Mouse (Mus musculus) embryonic stem cell, embryonic (primary cell): Measurements from ENCODE around the gene Hmgb1.

Source experiments
- CTCF ChIA-PET, 4 experiments: fragments of 300-600 bp in 2 of 4; fragments of 350-600 bp in 2 of 4; sonication (Branson Sonifier 250); formaldehyde crosslinking; loops; one replicate each; lab custom pipeline; 2022; ENCODE audit warnings: inconsistent platforms in 2 of 4; lab: Charles Lee
- POLR2A ChIA-PET, 4 experiments: fragments of 300-600 bp in 2 of 4; fragments of 350-600 bp in 2 of 4; sonication (Branson Sonifier 250); formaldehyde crosslinking; loops; one replicate each; lab custom pipeline; 2022; ENCODE audit warnings: antibody characterized with exemption in 4 of 4, inconsistent platforms in 1 of 4; lab: Charles Lee

The Hmgb1 gene

DNA sequence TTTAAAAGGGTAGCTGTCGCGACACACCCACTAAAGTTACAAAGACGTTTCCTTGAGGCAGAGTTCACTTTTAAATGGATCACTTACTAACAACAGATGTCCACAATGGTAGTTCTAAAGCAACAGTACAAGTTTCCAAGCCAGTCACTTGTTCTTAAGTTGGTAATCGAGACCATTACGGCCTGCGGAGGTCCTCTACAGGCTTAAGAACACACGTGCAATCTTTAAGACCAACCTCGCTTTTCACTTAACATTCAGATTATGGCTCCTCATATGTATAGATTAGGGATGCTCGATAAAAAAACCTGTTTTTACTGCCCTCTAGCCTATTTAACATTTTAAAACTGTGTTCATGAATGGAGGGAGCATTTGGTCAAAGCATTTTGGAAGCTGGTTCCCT is 137.6 kb downstream of the Hmgb1 start:
- POLR2A ChIA-PET: interaction anchor here (0.6 to 3.4 kb wide), 21 partner anchors 8 to 1902 kb away, joined by 3 to 21 read pairs (median 4); partner anchors contain the start of genes Hmgb1 (in 1 of the 4) and Uspl1 (in 1 of the 4)
- CTCF ChIA-PET: interaction anchor here in 2 of 4 experiments (0.6 to 0.7 kb wide), 2 partner anchors 25 to 752 kb away, joined by 3 to 12 read pairs; no protein-coding TSS in a partner anchor

DNA sequence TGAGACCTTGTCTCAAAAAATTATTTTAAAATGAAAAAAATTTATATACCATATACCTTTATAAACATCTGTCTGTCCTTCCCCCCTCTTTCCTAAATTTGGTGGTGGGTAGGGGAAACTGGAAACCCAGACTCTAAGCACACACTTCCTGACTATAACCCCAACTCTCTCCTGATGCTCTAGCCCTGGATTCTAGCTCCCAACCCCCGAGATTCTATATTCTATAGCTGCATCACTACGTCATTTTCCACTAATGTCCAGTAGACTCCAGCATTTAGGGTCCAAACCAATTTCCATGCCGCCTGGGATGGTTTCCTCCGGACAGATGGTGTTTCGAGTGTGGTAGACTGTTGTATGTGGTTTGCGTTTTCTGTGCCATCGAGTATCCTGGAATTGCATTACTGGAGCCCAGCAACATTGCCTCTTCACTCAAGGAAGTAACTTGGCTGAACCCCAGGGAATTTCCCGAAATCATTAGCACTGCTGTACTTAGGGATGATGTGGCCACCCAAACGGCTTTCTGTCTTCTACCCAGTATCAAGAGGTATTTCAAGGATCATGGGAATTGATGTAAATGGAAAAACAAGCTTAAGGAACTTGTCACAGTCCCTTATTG is 138.7 kb downstream of the Hmgb1 start:
- CTCF ChIA-PET: interaction anchor here in 1 of 4 experiments (1.1 kb wide), 1 partner anchor 578 kb away, joined by 3 read pairs; no protein-coding TSS in a partner anchor
- POLR2A ChIA-PET: interaction anchor here in 3 of 4 experiments (0.6 to 3.4 kb wide), 22 partner anchors 7 to 564 kb away, joined by 3 to 21 read pairs (median 4); partner anchors contain the start of genes Hmgb1 (in 1 of the 3) and Uspl1 (in 1 of the 3)

DNA sequence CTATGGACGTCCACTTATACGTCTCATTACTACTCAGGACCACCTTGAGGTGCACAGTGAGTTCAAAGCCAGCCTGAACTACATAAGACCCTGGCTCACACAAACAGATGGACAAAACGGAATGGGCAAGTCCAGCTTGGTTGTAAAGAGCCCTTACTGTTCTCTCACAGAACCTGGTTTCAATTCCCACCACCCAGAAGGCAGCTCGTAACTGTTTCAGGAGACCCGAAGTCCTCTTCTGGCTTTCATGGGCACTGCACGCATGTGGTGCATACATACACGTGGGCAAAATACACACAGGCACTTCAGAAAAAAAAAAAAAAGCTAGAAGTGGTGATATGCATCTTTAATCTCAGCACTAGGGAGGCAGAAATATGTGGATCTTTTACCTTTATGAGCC is 139.2 kb downstream of the Hmgb1 start:
- POLR2A ChIA-PET: interaction anchor here in 3 of 4 experiments (0.6 to 3.4 kb wide), 14 partner anchors 8 to 565 kb away, joined by 3 to 21 read pairs (median 4); partner anchors contain the start of genes Hmgb1 (in 1 of the 3) and Uspl1 (in 1 of the 3)

GRCm38 (mm10) chr5:149044067-149044466 is 140.2 kb downstream of the Hmgb1 start:
- POLR2A ChIA-PET: interaction anchor here in 3 of 4 experiments (0.6 to 3.4 kb wide), 5 partner anchors 10 to 263 kb away, joined by 3 to 21 read pairs (median 3); no protein-coding TSS in a partner anchor

More for the DNA sequence above, 139.2 kb downstream of the Hmgb1 start:
- CTCF ChIA-PET: interaction anchor here in 1 of 4 experiments (1.1 kb wide), 1 partner anchor 578 kb away, joined by 3 read pairs; no protein-coding TSS in a partner anchor

DNA sequence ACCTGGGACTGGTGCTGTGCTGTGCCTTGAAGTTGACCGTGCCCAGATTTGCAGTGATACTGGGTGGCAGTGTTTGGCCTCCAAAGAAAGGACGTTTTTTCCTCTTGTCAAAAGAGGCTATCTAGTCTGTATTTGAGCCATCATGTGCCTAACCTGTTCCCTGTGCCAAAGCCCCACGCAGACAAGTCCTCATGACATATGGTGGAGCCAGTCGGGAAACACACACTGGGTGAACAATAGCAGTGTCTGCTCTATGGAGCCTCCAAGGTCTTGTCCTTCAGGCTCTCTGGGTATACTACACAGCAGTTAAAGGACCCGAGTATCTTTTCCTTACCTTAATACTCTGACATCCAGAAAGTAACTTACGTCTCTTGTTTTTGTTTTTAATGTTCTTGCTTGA is 141.0 kb downstream of the Hmgb1 start:
- ChIA-PET POLR2A (interaction anchor here in 1 of 4 experiments (1.3 kb wide), 1 partner anchor 10 kb away, joined by 4 read pairs; no protein-coding TSS in a partner anchor), CTCF (no interaction called here)

More at GRCm38 (mm10) chr5:149044067-149044466, 140.2 kb downstream of the Hmgb1 start:
- CTCF ChIA-PET: no interaction called here

DNA sequence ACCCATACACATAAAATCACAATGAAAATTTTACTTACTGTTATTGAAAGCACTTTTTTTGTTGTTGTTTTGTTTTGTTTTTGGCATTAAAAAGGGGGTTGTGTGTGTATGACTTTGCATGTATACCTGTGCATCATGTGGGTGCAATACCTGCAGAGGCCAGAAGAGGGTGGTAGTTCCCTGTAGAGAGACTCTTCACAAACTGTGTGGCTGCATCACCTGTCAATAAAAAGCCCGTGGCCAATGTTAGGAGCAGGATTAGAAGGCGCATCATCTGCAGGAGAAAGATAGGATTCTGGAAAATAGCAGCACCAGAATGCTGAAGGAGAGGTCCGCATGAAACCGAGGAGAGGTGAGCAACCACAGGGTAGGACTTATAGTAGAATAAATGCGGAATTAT is 144.5 kb downstream of the Hmgb1 start:
- CTCF ChIA-PET: interaction anchor here (0.5 to 1.5 kb wide), 12 partner anchors 8 to 415 kb away, joined by 3 to 5 read pairs (median 3); no protein-coding TSS in a partner anchor
- POLR2A ChIA-PET: interaction anchor here in 2 of 4 experiments (0.9 to 1.6 kb wide), 3 partner anchors 8 to 140 kb away, joined by 3 read pairs; no protein-coding TSS in a partner anchor

GRCm38 (mm10) chr5:149037729-149038128 is 146.6 kb downstream of the Hmgb1 start:
- POLR2A ChIA-PET: interaction anchor here in 2 of 4 experiments (0.7 to 0.8 kb wide), 5 partner anchors 15 to 727 kb away, joined by 3 to 4 read pairs (median 3); no protein-coding TSS in a partner anchor
- CTCF ChIA-PET: interaction anchor here in 2 of 4 experiments (0.5 to 0.8 kb wide), 3 partner anchors 25 to 718 kb away, joined by 3 to 22 read pairs (median 3); no protein-coding TSS in a partner anchor

DNA sequence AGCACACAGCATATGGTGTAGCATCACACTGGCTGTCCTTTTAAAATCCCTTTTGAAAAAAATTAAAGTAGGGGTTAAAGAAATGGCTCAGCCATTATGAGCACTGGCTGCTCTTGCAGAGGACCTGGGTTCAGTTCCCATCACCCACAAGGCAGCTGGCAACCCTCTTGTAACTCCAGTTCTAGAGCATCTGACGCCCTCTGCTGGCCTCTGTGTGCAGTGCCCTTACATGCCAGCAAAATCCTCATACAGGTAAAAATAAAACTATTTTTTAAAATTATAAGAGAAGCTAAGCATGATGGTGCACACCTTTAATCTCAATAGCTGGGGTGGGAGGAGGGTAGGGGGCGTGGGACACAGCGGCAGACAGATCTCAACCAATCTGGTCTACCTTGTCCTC is 147.4 kb downstream of the Hmgb1 start:
- CTCF ChIA-PET: interaction anchor here in 2 of 4 experiments (0.6 to 1.0 kb wide), 3 partner anchors 30 to 159 kb away, joined by 3 to 6 read pairs (median 3); no protein-coding TSS in a partner anchor
- POLR2A ChIA-PET: interaction anchor here in 3 of 4 experiments (0.7 to 0.8 kb wide), 3 partner anchors 16 to 1470 kb away, joined by 3 to 8 read pairs (median 4); no protein-coding TSS in a partner anchor

DNA sequence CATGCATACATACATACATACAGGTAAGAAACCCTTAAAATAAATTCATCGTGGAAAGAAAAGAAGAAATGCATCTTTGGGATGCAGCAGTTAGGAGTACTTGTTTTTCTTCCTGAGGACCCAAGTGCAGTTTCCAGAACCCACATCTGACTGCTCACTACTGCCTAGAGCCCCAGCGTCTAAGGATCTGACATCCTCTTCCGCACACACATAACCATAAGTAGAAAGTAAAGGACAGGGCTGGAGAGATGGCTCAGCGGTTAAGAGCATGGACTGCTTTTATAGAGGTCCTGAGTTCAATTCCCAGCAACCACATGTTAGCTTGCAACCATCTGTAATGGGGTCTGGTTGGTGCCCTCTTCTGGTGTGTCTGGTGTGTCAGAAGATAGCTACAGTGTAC is 151.9 kb downstream of the Hmgb1 start:
- POLR2A ChIA-PET: interaction anchor here in 3 of 4 experiments (0.6 to 2.3 kb wide), 9 partner anchors 8 to 246 kb away, joined by 3 to 8 read pairs (median 4); partner anchors contain the start of genes Hmgb1 (in 1 of the 3) and Uspl1 (in 1 of the 3)
- CTCF ChIA-PET: no interaction called here

GRCm38 (mm10) chr5:149031199-149031750 is 153.0 kb downstream of the Hmgb1 start:
- CTCF ChIA-PET: interaction anchor here in 3 of 4 experiments (0.5 to 1.4 kb wide), 11 partner anchors 8 to 306 kb away, joined by 3 to 7 read pairs (median 3); no protein-coding TSS in a partner anchor

DNA sequence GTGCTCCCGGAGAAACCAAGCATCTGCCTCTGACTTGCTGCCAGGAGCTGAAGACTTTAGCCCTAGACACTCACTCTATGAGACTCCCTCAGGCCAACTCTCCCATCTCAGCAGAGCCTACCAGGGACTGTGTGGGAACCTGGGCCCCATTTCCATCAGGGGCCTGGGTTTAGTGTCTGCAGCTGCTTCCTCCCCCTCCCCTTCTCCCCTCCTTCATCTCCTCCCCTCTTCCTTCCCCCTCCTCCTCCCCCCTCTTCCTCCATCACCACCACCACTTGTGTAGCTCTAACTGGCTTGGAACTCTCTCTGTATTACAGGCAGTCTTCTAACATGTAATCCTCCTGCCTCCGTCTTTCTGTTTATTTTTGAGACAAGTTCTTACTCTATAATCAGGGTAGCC is 154.2 kb downstream of the Hmgb1 start:
- ChIA-PET CTCF (interaction anchor here in 1 of 4 experiments (0.6 to 0.9 kb wide), 2 partner anchors 32 to 306 kb away, joined by 3 to 4 read pairs; no protein-coding TSS in a partner anchor), POLR2A (interaction anchor here (0.6 to 2.3 kb wide), 7 partner anchors 9 to 1770 kb away, joined by 3 to 8 read pairs (median 4); no protein-coding TSS in a partner anchor)

More at GRCm38 (mm10) chr5:149031199-149031750, 153.0 kb downstream of the Hmgb1 start:
- POLR2A ChIA-PET: interaction anchor here in 3 of 4 experiments (0.5 to 2.3 kb wide), 23 partner anchors 9 to 382 kb away, joined by 3 to 8 read pairs (median 4); partner anchors contain the start of genes Gm42791 (in 2 of the 3), Hmgb1 (in 1 of the 3) and Uspl1 (in 1 of the 3)

DNA sequence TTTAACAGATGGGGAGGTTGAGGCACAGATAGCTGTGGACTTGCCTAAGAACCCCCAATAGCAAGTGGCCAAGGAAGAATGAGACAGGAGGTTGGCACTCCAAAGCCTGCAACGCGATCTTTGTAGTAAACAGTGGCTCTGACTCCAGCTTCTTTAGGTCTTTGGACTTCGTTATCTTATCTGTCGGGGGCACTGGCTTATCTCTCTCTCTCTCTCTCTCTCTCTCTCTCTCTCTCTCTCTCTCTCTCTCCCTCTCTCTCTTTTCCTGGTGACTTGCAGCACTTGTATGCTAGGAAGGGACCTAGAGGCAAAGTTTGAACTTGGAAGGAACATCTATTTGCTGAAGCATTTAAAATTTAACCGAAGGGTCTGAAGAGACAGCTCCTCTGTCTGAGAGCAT is 155.9 kb downstream of the Hmgb1 start:
- CTCF ChIA-PET: interaction anchor here in 2 of 4 experiments (0.7 kb wide), 2 partner anchors 39 to 269 kb away, joined by 3 to 4 read pairs; no protein-coding TSS in a partner anchor
- POLR2A ChIA-PET: interaction anchor here in 2 of 4 experiments (0.7 kb wide), 2 partner anchors 23 to 123 kb away, joined by 3 read pairs; no protein-coding TSS in a partner anchor

GRCm38 (mm10) chr5:149027389-149027788 is 156.9 kb downstream of the Hmgb1 start:
- POLR2A ChIA-PET: no interaction called here
- CTCF ChIA-PET: no interaction called here

DNA sequence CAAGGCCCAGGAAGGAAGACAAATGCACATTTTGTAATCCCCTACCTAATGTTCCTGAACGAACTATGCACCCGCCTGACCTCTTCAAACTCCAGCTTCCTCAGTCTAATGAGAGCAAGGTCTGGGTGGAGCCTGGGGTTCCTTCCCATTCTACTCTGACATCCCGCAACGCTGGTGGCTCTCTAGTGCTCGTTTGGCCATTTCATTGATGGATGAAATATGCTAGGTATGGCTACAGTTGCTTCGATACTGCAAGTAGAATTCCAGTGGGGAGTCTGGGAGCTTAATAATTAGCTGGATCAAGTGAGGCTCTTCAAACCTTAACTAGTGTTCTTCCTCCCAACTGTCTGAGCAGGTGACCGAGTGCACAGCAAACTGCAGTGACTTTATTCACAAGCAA is 163.2 kb downstream of the Hmgb1 start:
- CTCF ChIA-PET: interaction anchor here in 2 of 4 experiments (0.6 to 1.5 kb wide), 4 partner anchors 11 to 689 kb away, joined by 3 to 5 read pairs (median 3); no protein-coding TSS in a partner anchor
- POLR2A ChIA-PET: interaction anchor here in 3 of 4 experiments (1.1 to 2.0 kb wide), 3 partner anchors 9 to 11 kb away, joined by 5 to 8 read pairs (median 5); no protein-coding TSS in a partner anchor

DNA sequence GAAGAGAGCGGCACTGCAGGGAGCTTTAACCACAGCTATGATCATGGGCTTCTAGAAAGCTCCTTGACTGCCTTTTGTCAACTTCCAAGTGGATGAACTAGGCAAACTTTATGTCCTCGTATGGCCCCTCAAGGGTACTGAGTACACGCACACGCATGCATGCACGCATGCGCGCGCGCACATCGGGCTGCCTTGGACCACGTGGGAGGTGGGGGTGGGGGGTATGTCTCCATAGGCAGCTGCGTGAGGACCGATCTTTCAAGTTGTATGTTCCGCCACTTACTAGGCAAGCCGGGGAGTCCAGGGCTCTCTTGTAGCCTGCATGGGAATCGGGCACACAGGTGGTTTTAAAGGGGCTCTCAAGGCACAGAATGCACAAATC is 163.6 kb downstream of the Hmgb1 start:
- POLR2A ChIA-PET: interaction anchor here in 3 of 4 experiments (1.1 to 2.0 kb wide), 4 partner anchors 10 to 93 kb away, joined by 3 to 8 read pairs (median 5); no protein-coding TSS in a partner anchor
- CTCF ChIA-PET: interaction anchor here in 1 of 4 experiments (0.6 to 1.5 kb wide), 2 partner anchors 14 to 68 kb away, joined by 3 read pairs; no protein-coding TSS in a partner anchor

GRCm38 (mm10) chr5:149020059-149020680 is 164.1 kb downstream of the Hmgb1 start:
- ChIA-PET CTCF (interaction anchor here in 1 of 4 experiments (1.5 kb wide), 1 partner anchor 14 kb away, joined by 3 read pairs; no protein-coding TSS in a partner anchor), POLR2A (interaction anchor here in 3 of 4 experiments (1.1 to 2.0 kb wide), 5 partner anchors 9 to 94 kb away, joined by 3 to 8 read pairs (median 5); no protein-coding TSS in a partner anchor)
